Mouse (Mus musculus) macrophage (primary cell): ENCODE measurements around the gene Tnfrsf11a. TPM values are rescaled to one million over a fixed set of nuclear protein-coding genes. Genes with fewer than 3 reads are reported as not detected.

Source experiments
- H3K27ac ChIP-seq: fragments of 350-480 bp; formaldehyde crosslinking; 2 replicates; pipeline ENCODE4 v1.9.0; 2021
- H3K36me3 ChIP-seq: fragments of 350-480 bp; formaldehyde crosslinking; 2 replicates; pipeline ENCODE4 v1.9.0; 2021; ENCODE audit errors: inconsistent target
- H3K4me3 ChIP-seq: fragments of 350-480 bp; formaldehyde crosslinking; 2 replicates; pipeline ENCODE4 v1.9.0; 2021; ENCODE audit errors: inconsistent target
- H3K79me2 ChIP-seq: fragments of 350-480 bp; formaldehyde crosslinking; 2 replicates; pipeline ENCODE4 v1.9.0; 2021; ENCODE audit errors: inconsistent target
- WGBS: methylation state at CpG from one replicate; pipeline ENCODE4 v1.1.7; 2026; ENCODE audit warnings: inconsistent platforms; ENCODE audit not compliant: missing documents; 5-methylcytosine and 5-hydroxymethylcytosine counted together
- polyA plus RNA-seq: library from polyadenylated mRNA; stranded (reverse); fragments of 250-400 nt; gene quantifications from 3 replicates; pipeline ENCODE4 v1.2.4, GENCODE M21; 2018; ENCODE audit warnings: inconsistent platforms

Tnfrsf11a gene
- polyA plus RNA-seq, 1 experiment from 2014 or later: 38.4 TPM

DNA sequence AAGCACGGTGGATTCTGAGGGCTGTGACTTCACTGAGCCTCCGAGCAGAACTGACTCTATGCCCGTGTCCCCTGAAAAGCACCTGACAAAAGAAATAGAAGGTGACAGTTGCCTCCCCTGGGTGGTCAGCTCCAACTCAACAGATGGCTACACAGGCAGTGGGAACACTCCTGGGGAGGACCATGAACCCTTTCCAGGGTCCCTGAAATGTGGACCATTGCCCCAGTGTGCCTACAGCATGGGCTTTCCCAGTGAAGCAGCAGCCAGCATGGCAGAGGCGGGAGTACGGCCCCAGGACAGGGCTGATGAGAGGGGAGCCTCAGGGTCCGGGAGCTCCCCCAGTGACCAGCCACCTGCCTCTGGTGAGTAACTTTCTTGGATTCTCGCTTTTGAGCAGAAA lies 46.9 kb downstream of the Tnfrsf11a start:
- WGBS: 94% methylated on average over 7 of the region's 7 CpGs
- Histone ChIP-seq H3K27ac (no peak overlapping the region), H3K79me2 (peaks cover 53% of the 10 kb centered on the region), H3K4me3 (no peak overlapping the region), H3K36me3 (peaks cover 94% of the 10 kb centered on the region)

DNA sequence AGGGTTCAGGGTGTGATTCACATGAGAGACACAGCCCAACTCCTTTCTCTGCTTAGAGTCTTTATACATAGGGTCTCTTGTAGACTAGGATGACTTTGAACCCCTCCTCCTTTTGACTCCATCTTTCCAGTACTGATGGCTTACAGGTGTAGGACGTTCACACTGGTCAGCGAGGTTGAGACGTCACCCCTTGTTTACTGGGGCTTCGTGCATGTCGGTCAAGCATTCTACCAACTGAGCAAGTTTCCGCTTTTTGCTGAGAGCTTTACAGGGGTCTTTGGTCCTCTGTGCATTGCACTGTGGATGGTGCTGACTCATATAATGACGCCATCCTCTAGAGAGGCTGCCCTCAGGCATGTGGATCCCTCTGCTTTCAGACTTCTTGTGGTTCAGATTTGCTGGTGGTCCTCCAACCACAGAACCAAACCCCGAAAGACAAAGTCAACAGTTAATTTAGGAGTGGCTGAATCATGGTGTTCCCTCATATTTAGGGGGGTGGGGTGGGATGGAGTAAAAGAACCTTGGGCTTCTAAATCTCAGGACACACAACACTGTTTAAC lies 47.3 kb downstream of the Tnfrsf11a start:
- Histone ChIP-seq H3K36me3 (peaks cover 94% of the 10 kb centered on the region), H3K27ac (no peak overlapping the region)
- WGBS: 80% methylated on average over 8 of the region's 8 CpGs

GRCm38 (mm10) chr1:105829171-105829570 lies 48.7 kb downstream of the Tnfrsf11a start:
- Histone ChIP-seq H3K79me2 (peaks cover 62% of the 10 kb centered on the region), H3K36me3 (peaks cover 83% of the 10 kb centered on the region), H3K27ac (no peak overlapping the region), H3K4me3 (no peak overlapping the region)
- 100% methylated on average over 5 of the region's 5 CpGs for WGBS

More for the DNA sequence above, 47.3 kb downstream of the Tnfrsf11a start:
- Histone ChIP-seq H3K4me3 (no peak overlapping the region), H3K79me2 (peaks cover 58% of the 10 kb centered on the region)

GRCm38 (mm10) chr1:105832784-105833183 lies 52.3 kb downstream of the Tnfrsf11a start:
- H3K27ac ChIP-seq: no peak overlapping the region
- 95% methylated on average over 1 of the region's 1 CpGs for WGBS
- H3K4me3 ChIP-seq: no peak overlapping the region
- H3K79me2 ChIP-seq: peaks cover 52% of the 10 kb centered on the region
- peaks cover 47% of the 10 kb centered on the region for H3K36me3 ChIP-seq

DNA sequence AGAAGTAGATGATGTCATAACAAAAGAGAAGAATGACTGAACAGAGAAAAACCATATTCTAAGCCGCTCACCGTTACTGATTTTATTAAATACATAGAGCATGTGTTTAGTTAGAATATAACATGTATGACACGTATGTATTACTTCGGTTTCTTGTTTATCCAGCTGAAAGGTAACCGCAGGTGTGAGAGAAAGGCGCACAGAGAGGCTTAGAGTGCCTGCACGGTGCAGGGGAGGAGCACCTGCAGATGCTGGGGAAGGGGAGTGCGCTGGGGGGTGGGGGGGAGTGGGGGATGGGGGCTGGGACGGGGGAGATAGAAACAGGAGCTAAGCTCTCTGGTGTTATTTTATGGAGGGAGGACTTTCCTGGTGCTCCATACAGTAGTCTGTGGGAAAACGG lies 62.4 kb downstream of the Tnfrsf11a start:
- Histone ChIP-seq H3K36me3 (peaks cover 22% of the 10 kb centered on the region), H3K4me3 (no peak overlapping the region), H3K79me2 (peaks cover 22% of the 10 kb centered on the region; the same call in 1 of the 2 replicates), H3K27ac (no peak overlapping the region)
- 49% methylated on average over 10 of the region's 10 CpGs for WGBS

DNA sequence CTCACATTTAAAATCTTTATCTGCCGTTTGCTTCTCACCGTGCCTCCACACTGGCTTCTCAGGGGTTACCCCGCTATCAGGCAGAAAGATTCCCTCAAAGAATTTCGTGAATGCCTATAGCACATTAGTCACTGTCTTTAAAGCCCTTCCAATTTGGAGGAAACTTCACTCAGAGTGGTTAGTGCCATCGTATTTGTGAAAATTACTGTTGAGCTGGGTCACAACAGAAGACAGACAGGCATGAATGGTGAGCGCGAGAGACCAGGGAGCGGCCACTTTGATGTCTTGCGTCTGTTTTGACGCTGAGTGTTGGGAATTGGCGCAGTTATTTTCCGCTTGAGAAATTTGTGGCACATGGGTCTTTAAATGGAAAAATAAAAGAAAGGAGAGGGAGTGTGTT lies 62.9 kb downstream of the Tnfrsf11a start:
- peaks cover 22% of the 10 kb centered on the region for H3K36me3 ChIP-seq
- no peak overlapping the region for H3K4me3 ChIP-seq
- WGBS: 45% methylated on average over 12 of the region's 12 CpGs
- no peak overlapping the region for H3K27ac ChIP-seq
- peaks cover 22% of the 10 kb centered on the region; the same call in 1 of the 2 replicates for H3K79me2 ChIP-seq

GRCm38 (mm10) chr1:105843856-105844255 lies 63.3 kb downstream of the Tnfrsf11a start:
- H3K27ac ChIP-seq: no peak overlapping the region
- peaks cover 22% of the 10 kb centered on the region; the same call in 1 of the 2 replicates for H3K79me2 ChIP-seq
- 62% methylated on average over 2 of the region's 2 CpGs for WGBS
- H3K36me3 ChIP-seq: peaks cover 22% of the 10 kb centered on the region
- no peak overlapping the region for H3K4me3 ChIP-seq

- peaks cover 22% of the 10 kb centered on the region for H3K36me3 ChIP-seq
- no peak overlapping the region for H3K4me3 ChIP-seq
- WGBS: 37% methylated on average over 28 of the region's 28 CpGs
- peaks cover 21% of the 10 kb centered on the region; the same call in 1 of the 2 replicates for H3K79me2 ChIP-seq
- H3K27ac ChIP-seq: no peak overlapping the region
These were observed 64.0 kb downstream of the Tnfrsf11a start for GRCm38 (mm10) chr1:105844341-105845006.

GRCm38 (mm10) chr1:105846431-105846830 lies 65.9 kb downstream of the Tnfrsf11a start:
- WGBS: 94% methylated on average over 2 of the region's 2 CpGs
- H3K79me2 ChIP-seq: peaks cover 3% of the 10 kb centered on the region; the same call in 1 of the 2 replicates
- H3K27ac ChIP-seq: no peak overlapping the region
- no peak overlapping the region for H3K4me3 ChIP-seq
- H3K36me3 ChIP-seq: peaks cover 7% of the 10 kb centered on the region

DNA sequence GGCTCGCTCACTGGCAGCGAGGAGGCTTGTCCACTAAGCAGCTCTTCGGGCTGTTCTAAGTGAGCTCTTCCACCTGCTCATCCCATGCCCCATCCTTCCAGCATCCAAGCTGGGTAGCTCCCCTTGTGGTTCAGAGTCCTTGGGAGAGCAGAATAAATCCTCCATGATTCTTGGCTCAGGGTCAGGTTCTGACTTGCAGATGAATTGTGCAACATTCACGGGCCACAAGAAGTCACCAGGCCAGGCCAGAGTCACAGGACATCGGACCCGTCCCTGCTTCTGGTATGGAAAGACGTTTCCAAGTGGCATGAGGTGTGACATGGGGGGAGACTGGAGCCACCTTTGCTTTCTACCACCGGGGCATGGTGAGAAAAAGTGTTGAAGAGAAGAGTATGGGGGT lies 68.3 kb downstream of the Tnfrsf11a start:
- no peak overlapping the region for H3K4me3 ChIP-seq
- WGBS: 90% methylated on average over 8 of the region's 8 CpGs
- H3K36me3 ChIP-seq: peaks cover 3% of the 10 kb centered on the region; the same call in 1 of the 2 replicates
- H3K27ac ChIP-seq: no peak overlapping the region
- H3K79me2 ChIP-seq: no peaks in the 10 kb centered on the region

DNA sequence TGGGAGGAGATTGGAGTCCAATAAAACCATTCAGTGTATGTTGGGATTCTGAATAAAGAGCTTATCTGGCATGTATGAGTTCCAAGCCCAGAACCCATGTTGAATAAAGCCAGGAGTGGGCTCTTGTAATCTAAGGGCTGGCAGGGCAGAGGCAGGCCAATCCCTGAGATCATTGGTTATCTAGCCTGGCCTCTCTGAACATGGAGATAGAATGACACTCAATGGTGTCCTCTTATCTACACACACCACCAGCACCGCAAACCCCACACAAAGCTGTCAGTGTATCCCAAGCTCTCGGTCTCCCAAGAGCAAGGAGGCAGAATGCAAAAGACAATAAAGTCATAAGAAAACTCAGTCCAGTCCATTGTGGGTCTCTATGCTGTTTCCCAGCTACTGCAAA lies 70.8 kb downstream of the Tnfrsf11a start:
- Histone ChIP-seq H3K27ac (no peak overlapping the region), H3K36me3 (no peaks in the 10 kb centered on the region; the same call in 1 of the 2 replicates), H3K4me3 (no peak overlapping the region), H3K79me2 (no peaks in the 10 kb centered on the region)
- 96% methylated on average over 2 of the region's 2 CpGs for WGBS

GRCm38 (mm10) chr1:105859740-105860139 lies 79.2 kb downstream of the Tnfrsf11a start:
- Histone ChIP-seq H3K79me2 (no peaks in the 10 kb centered on the region), H3K4me3 (no peak overlapping the region), H3K27ac (no peak overlapping the region), H3K36me3 (no peaks in the 10 kb centered on the region)
- 92% methylated on average over 2 of the region's 2 CpGs for WGBS

- 89% methylated on average over 6 of the region's 6 CpGs for WGBS
- Histone ChIP-seq H3K79me2 (no peaks in the 10 kb centered on the region), H3K4me3 (no peak overlapping the region), H3K27ac (no peak overlapping the region), H3K36me3 (no peaks in the 10 kb centered on the region)
These were observed 96.1 kb downstream of the Tnfrsf11a start for GRCm38 (mm10) chr1:105876589-105876988.

GRCm38 (mm10) chr1:105877808-105878207 lies 97.3 kb downstream of the Tnfrsf11a start:
- Histone ChIP-seq H3K79me2 (no peaks in the 10 kb centered on the region), H3K27ac (no peak overlapping the region), H3K4me3 (no peak overlapping the region), H3K36me3 (no peaks in the 10 kb centered on the region)
- 96% methylated on average over 5 of the region's 5 CpGs for WGBS

DNA sequence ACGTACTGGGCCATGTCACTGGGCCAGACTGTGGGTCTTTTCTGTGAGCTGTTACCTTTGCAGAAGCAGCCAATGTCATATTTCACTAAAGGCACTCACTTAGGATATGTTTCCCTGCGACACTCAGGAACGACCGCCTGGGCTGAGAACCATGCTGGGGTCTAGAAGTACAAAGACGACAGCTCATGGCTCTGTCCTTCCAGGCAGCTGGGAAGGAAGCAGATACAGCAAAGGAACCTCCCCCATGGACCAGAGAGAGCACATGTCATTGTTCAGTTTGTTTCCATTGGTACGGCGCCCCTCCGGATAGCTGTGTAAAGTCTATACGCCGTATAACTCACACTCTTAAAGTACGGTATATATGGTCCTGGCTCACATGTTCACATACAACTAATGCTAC lies 97.9 kb downstream of the Tnfrsf11a start:
- Histone ChIP-seq H3K4me3 (no peak overlapping the region), H3K36me3 (no peaks in the 10 kb centered on the region), H3K79me2 (no peaks in the 10 kb centered on the region), H3K27ac (no peak overlapping the region)
- 95% methylated on average over 11 of the region's 11 CpGs for WGBS
